Mouse (Mus musculus): ENCODE data around the gene Rhbdd2. TPM values are rescaled to one million over a fixed set of nuclear protein-coding genes. Genes with fewer than 3 reads are reported as not detected.

Gene Rhbdd2
- polyA plus RNA-seq, 1 experiment from 2014 or later = 33.9 TPM

DNA sequence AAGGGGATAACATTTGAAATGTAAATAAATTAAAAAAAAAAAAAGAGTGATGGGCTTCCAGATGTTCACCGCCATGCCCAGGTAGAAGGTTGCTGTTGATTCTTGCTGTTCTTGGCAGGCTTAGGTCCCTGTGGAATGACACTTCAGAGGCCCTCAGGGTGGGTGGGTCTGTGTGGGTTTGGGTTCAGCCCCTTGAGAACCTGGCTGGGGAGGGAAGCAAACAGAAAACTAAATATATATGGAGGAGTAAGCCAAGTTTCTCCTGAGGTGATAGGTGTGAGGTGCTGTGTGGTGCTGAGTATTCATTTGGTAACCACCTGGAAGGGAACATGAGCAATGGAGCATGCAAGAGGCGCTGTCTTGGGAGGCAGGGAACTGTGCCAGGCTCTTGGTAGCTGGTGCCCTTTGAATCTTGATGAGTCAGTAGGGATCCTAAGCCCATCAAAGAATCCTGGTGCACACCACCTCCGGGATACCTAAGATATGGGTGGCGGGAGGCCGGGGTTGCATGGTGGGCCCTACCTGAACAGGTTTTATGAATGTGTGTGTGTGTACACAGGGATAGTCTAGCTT is 60.9 kb downstream of the Rhbdd2 start:
- H3K4me3 ChIP-seq (replicated peaks) = no peak overlapping the region
- no peak overlapping the region for H3K4me2 ChIP-seq (replicated peaks)
- no peak overlapping the region for H3K9ac ChIP-seq
- H3K4me1 ChIP-seq (replicated peaks) = peaks cover 13% of the 10 kb centered on the region
- WGBS = 94% methylated on average over 5 of the region's 5 CpGs
- H3K27ac ChIP-seq = no peak overlapping the region
- no peaks in the 10 kb centered on the region for H3K36me3 ChIP-seq
- no peak for ATAC-seq
- H3K9me3 ChIP-seq = no peaks in the 10 kb centered on the region
- H3K27me3 ChIP-seq (replicated peaks) = no peaks in the 10 kb centered on the region

DNA sequence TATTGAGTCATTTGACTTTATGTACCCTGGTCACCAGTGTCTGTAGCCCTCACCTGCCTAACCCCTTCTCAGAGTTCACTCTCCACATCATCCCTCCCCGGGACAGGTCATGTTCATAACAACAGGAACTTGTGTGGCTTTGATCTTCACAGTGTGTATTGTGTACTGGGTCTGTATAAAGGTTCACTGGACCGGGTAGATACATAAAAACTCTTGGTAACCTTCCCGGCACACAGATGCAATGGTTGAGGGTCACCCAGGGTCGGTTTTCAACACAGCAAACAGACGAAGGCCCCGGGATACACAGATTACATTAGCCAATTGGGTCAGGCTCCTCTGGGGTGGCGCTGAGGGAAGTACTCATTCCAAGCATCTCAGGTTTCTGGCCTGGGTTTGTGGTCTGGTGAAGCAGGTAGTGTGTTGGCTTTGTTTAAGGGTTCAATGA is 62.9 kb downstream of the Rhbdd2 start:
- WGBS = 59% methylated on average over 7 of the region's 7 CpGs
- H3K9ac ChIP-seq = no peak overlapping the region
- H3K36me3 ChIP-seq = no peaks in the 10 kb centered on the region
- peaks cover 3% of the 10 kb centered on the region for H3K4me1 ChIP-seq (replicated peaks)
- H3K27me3 ChIP-seq (replicated peaks) = no peaks in the 10 kb centered on the region
- H3K4me2 ChIP-seq (replicated peaks) = no peak overlapping the region
- H3K4me3 ChIP-seq (replicated peaks) = no peak overlapping the region
- H3K27ac ChIP-seq = no peak overlapping the region
- ATAC-seq = no peak
- no peaks in the 10 kb centered on the region for H3K9me3 ChIP-seq

Other genes with a start within 250 kb of the Rhbdd2 start
- 10.6 and 11.0 TPM in 2 replicates for gene Pom121, start 238.1 kb upstream of the Rhbdd2 start, polyA plus RNA-seq (2015; fragmentation: Nextera tagmentation; extraction: Ambion mirVana)
- gene Hip1, start 87.5 kb upstream of the Rhbdd2 start, polyA plus RNA-seq (2015; fragmentation: Nextera tagmentation; extraction: Ambion mirVana) = 20.1 and 20.9 TPM in 2 replicates
- not detected in 2 replicates for gene Ccl26, start 69.0 kb upstream of the Rhbdd2 start, polyA plus RNA-seq (2015; fragmentation: Nextera tagmentation; extraction: Ambion mirVana)
- 19.0 and 22.5 TPM in 2 replicates for gene Ccl24, start 59.6 kb upstream of the Rhbdd2 start, polyA plus RNA-seq (2015; fragmentation: Nextera tagmentation; extraction: Ambion mirVana)
- 86.0 TPM in 2 replicates for gene Por, start 37.4 kb downstream of the Rhbdd2 start, polyA plus RNA-seq (2015; fragmentation: Nextera tagmentation; extraction: Ambion mirVana)
- 44.8 and 52.8 TPM in 2 replicates for gene Tmem120a, start 111.8 kb downstream of the Rhbdd2 start, polyA plus RNA-seq (2015; fragmentation: Nextera tagmentation; extraction: Ambion mirVana)
- 0.24 and 0.30 TPM in 2 replicates for gene Styxl1, start 145.8 kb downstream of the Rhbdd2 start, polyA plus RNA-seq (2015; fragmentation: Nextera tagmentation; extraction: Ambion mirVana)
- 688 and 736 TPM in 2 replicates for gene Mdh2, start 145.9 kb downstream of the Rhbdd2 start, polyA plus RNA-seq (2015; fragmentation: Nextera tagmentation; extraction: Ambion mirVana)
- 2.7 and 3.7 TPM in 2 replicates for gene Srrm3, start 174.3 kb downstream of the Rhbdd2 start, polyA plus RNA-seq (2015; fragmentation: Nextera tagmentation; extraction: Ambion mirVana)

All from intestine, embryonic 15.5 days (tissue).